Mouse (Mus musculus): ENCODE measurements around the gene Gsto2. TPM values are rescaled to one million over a fixed set of nuclear protein-coding genes. Genes with fewer than 3 reads are reported as not detected.

The Gsto2 gene
- total and polyA plus RNA-seq, 2 experiments from 2014 or later = 1.7 to 11.4 TPM

DNA sequence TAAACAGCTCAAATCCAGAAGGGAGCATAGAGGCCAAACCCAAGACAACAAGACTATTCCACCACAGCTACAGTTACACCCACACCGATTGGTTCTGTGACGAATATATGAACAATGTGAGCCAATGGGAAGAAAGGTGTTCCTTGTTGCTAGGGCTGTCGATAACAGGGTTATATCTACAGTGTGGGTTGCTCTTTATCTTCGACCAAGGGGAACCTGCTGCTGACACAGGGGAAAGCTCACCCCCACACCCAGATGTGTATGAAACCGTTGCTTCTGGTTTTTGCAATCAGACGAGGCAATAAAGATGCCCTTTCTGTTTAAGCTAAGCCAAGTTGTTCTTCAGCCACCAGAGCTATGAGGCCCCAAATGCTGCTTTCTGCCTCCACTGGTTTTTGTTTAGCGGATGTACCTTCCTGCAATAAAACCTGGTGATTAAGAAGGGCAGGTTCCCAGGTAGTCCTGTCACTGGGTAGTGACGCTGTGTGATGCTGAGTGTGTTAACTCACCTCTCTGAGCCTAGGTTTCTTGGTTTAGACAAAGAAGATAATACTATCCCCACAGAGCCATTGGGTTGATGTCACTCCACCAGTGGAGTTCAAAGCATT is 33.2 kb downstream of the Gsto2 start:
- Histone ChIP-seq H3K4me1 (ENCODE audit: control insufficient read depth, insufficient read depth) (peaks cover 24% of the 10 kb centered on the region), H3K4me2 (ENCODE audit: low read depth, low read length) (no peak overlapping the region)
- 70% methylated on average over 8 of the region's 8 CpGs for WGBS

DNA sequence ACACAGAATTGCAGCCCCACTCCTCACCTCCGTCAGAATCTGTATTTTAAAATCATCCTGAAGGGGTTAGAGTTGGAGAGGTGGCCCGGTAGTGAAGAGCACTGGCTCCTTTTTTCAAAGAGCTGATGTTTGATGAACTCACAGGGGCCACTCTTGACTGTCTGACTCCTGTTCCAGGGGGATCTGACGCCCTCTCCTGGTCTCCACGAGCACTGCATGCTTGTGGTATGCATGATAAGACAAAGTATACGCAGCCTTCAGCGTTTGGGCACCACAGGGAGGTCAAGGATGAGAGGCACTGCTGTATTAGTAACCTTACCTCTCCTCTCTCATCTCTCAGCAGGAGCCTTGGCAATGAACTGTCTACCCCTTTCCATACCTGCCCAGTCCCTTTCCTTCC is 34.7 kb downstream of the Gsto2 start:
- Histone ChIP-seq H3K36me3 (replicated peaks; ENCODE audit: control insufficient read depth, insufficient read depth, low read length) (peaks cover 49% of the 10 kb centered on the region), H3K27me3 (ENCODE audit: control insufficient read depth, insufficient read depth, low read length) (no peaks in the 10 kb centered on the region), H3K9ac (replicated peaks; ENCODE audit: low read depth, low read length) (no peak overlapping the region), H3K4me2 (ENCODE audit: low read depth, low read length) (no peak overlapping the region), H3K4me1 (ENCODE audit: control insufficient read depth, insufficient read depth) (peaks cover 28% of the 10 kb centered on the region), H3K4me3 (ENCODE audit: low read depth, low read length) (no peak overlapping the region), H3K9me3 (replicated peaks; ENCODE audit: control insufficient read depth, low read length) (no peaks in the 10 kb centered on the region), H3K27ac (ENCODE audit: low read depth) (no peak overlapping the region)
- 61% methylated on average over 6 of the region's 6 CpGs for WGBS
- DNase-seq (ENCODE audit: low spot score) (no peak), ATAC-seq (ENCODE audit: insufficient read depth, low read depth) (no peak)
- TF ChIP-seq EP300 (IDR thresholded peaks at IDR 0.05; ENCODE audit: low read depth) (no peak), CTCF (IDR thresholded peaks at IDR 0.05; ENCODE audit: low read depth) (peak; percentile 41)

More for the DNA sequence above, 33.2 kb downstream of the Gsto2 start:
- TF ChIP-seq EP300 (IDR thresholded peaks at IDR 0.05; ENCODE audit: low read depth) = no peak
- TF ChIP-seq CTCF (IDR thresholded peaks at IDR 0.05; ENCODE audit: low read depth) = no peak
- Histone ChIP-seq H3K36me3 (replicated peaks; ENCODE audit: control insufficient read depth, insufficient read depth, low read length) (peaks cover 58% of the 10 kb centered on the region), H3K9ac (replicated peaks; ENCODE audit: low read depth, low read length) (no peak overlapping the region), H3K27ac (ENCODE audit: low read depth) (no peak overlapping the region), H3K9me3 (replicated peaks; ENCODE audit: control insufficient read depth, low read length) (no peaks in the 10 kb centered on the region), H3K4me3 (ENCODE audit: low read depth, low read length) (no peak overlapping the region), H3K27me3 (ENCODE audit: control insufficient read depth, insufficient read depth, low read length) (no peaks in the 10 kb centered on the region)
- ATAC-seq (ENCODE audit: insufficient read depth, low read depth) (no peak), DNase-seq (ENCODE audit: low spot score) (no peak)

DNA sequence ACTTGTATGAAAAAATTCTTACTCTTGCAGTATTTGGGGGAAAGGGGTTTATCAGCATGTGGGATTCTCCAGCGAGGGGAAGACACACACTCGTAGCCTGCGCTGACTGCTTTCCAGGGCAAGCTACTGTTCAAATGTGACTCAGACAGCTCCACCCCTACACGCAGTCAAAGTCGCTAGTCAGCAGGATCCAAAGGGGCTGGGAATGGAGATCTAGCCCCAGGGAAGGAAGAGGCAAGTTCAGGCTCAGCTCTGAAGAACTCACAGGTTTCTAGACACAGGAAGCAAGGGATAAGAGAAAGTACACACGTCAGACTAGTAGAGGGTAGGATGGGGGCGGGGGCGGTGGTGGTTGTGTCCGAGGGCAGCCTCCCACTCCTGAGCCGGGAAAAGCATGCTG is 35.2 kb downstream of the Gsto2 start:
- no peak overlapping the region for H3K9ac ChIP-seq (replicated peaks; ENCODE audit: low read depth, low read length)
- no peaks in the 10 kb centered on the region for H3K27me3 ChIP-seq (ENCODE audit: control insufficient read depth, insufficient read depth, low read length)
- ATAC-seq (ENCODE audit: insufficient read depth, low read depth) (no peak), DNase-seq (ENCODE audit: low spot score) (no peak)
- H3K36me3 ChIP-seq (replicated peaks; ENCODE audit: control insufficient read depth, insufficient read depth, low read length) = peaks cover 45% of the 10 kb centered on the region
- no peak overlapping the region for H3K4me2 ChIP-seq (ENCODE audit: low read depth, low read length)
- no peaks in the 10 kb centered on the region for H3K9me3 ChIP-seq (replicated peaks; ENCODE audit: control insufficient read depth, low read length)
- peaks cover 32% of the 10 kb centered on the region for H3K4me1 ChIP-seq (ENCODE audit: control insufficient read depth, insufficient read depth)
- 77% methylated on average over 10 of the region's 10 CpGs for WGBS
- TF ChIP-seq EP300 (IDR thresholded peaks at IDR 0.05; ENCODE audit: low read depth) = no peak
- TF ChIP-seq CTCF (IDR thresholded peaks at IDR 0.05; ENCODE audit: low read depth) = no peak
- no peak overlapping the region for H3K27ac ChIP-seq (ENCODE audit: low read depth)
- no peak overlapping the region for H3K4me3 ChIP-seq (ENCODE audit: low read depth, low read length)

DNA sequence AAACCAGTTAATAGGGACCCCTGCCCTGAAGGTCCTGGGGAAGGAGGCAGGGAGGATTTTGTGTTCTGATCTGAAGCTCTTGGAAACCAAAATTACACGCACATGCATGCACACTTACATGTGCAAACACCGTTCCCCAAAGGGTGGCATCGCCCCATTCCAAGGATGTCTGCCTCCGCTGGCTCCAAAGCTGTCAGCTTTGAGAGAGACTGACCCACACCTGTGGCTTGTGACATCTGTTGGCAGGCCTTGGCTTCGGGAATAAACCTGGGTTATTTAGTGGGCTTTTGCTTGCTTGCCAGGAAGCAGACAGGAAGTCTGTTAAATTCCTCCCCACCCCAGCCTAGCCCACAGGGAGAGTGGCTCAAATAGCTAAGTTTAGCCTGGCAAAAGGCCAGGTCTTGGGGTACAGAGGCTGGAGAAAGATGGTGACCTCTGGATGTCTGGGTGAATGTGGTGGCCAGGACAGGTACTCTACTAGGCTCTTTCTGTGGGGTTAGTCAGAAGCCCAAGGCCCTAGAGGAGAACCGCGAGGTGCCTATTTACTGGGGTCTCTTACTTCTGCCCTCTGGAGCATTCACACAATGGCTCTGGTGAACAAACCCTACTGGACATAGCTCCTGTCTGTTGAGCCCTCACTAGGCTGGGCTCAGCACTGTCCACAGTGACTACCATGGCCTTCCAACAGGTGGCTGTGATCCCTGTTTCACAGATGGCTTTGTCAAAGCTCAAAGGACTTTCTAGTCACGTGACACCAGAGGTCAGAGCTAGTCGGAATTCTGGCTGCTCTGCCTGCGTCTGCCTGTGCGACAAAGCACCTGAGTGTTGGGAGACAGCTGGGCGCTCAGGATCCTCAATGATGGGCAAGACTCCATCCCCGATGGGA is 37.2 kb downstream of the Gsto2 start:
- ATAC-seq (ENCODE audit: insufficient read depth, low read depth) = peak; percentile 82
- TF ChIP-seq EP300 (IDR thresholded peaks at IDR 0.05; ENCODE audit: low read depth) (0 out of 2 replicates have a peak, but pooled peaks have one; percentile 28), CTCF (IDR thresholded peaks at IDR 0.05; ENCODE audit: low read depth) (0 out of 2 replicates have a peak, but pooled peaks have one; percentile 9)
- WGBS = 46% methylated on average over 13 of the region's 13 CpGs
- no peak overlapping the region for H3K9ac ChIP-seq (replicated peaks; ENCODE audit: low read depth, low read length)
- DNase-seq (ENCODE audit: low spot score) = peak; percentile 77
- H3K4me1 ChIP-seq (ENCODE audit: control insufficient read depth, insufficient read depth) = peaks cover 32% of the 10 kb centered on the region
- peaks cover 29% of the 10 kb centered on the region for H3K36me3 ChIP-seq (replicated peaks; ENCODE audit: control insufficient read depth, insufficient read depth, low read length)
- 0 out of 2 replicates have a peak overlapping the region, but pooled peaks have one; percentile 6 for H3K4me2 ChIP-seq (ENCODE audit: low read depth, low read length)
- no peaks in the 10 kb centered on the region for H3K9me3 ChIP-seq (replicated peaks; ENCODE audit: control insufficient read depth, low read length)
- H3K27me3 ChIP-seq (ENCODE audit: control insufficient read depth, insufficient read depth, low read length) = no peaks in the 10 kb centered on the region
- peak overlapping the region; percentile 73 for H3K27ac ChIP-seq (ENCODE audit: low read depth)
- no peak overlapping the region for H3K4me3 ChIP-seq (ENCODE audit: low read depth, low read length)

DNA sequence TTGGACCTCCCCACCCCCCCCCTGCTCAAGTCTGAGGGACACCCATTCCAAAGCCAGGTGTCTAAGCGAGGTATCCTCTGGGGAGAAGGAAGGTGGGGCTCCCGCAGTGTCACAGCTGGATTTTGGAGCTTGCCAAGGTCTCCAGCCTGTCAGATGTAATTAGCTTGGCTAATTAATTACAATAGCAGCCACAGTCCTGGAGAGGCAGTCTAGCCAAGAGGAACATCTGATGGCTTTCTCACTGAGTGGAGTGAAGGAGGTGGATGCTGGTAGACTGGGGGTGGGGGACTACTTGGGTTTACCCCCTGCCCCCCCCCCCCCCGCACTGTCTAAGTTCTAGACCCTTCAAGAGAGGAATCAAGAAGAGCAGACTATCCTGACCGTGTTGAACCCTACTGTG is 38.3 kb downstream of the Gsto2 start:
- Histone ChIP-seq H3K27ac (ENCODE audit: low read depth) (peak overlapping the region; percentile 73; the same call in 1 of the 2 replicates), H3K9ac (replicated peaks; ENCODE audit: low read depth, low read length) (no peak overlapping the region)
- no peak for TF ChIP-seq CTCF (IDR thresholded peaks at IDR 0.05; ENCODE audit: low read depth)
- TF ChIP-seq EP300 (IDR thresholded peaks at IDR 0.05; ENCODE audit: low read depth) = no peak

More for the DNA sequence above, 38.3 kb downstream of the Gsto2 start:
- DNase-seq (ENCODE audit: low spot score) (no peak), ATAC-seq (ENCODE audit: insufficient read depth, low read depth) (no peak)
- Histone ChIP-seq H3K36me3 (replicated peaks; ENCODE audit: control insufficient read depth, insufficient read depth, low read length) (peaks cover 20% of the 10 kb centered on the region), H3K4me2 (ENCODE audit: low read depth, low read length) (no peak overlapping the region), H3K4me3 (ENCODE audit: low read depth, low read length) (no peak overlapping the region), H3K27me3 (ENCODE audit: control insufficient read depth, insufficient read depth, low read length) (no peaks in the 10 kb centered on the region), H3K9me3 (replicated peaks; ENCODE audit: control insufficient read depth, low read length) (no peaks in the 10 kb centered on the region), H3K4me1 (ENCODE audit: control insufficient read depth, insufficient read depth) (peaks cover 36% of the 10 kb centered on the region)
- 77% methylated on average over 4 of the region's 4 CpGs for WGBS
